Mouse (Mus musculus): ENCODE measurements around the gene Cabp4.

Gene Cabp4

DNA sequence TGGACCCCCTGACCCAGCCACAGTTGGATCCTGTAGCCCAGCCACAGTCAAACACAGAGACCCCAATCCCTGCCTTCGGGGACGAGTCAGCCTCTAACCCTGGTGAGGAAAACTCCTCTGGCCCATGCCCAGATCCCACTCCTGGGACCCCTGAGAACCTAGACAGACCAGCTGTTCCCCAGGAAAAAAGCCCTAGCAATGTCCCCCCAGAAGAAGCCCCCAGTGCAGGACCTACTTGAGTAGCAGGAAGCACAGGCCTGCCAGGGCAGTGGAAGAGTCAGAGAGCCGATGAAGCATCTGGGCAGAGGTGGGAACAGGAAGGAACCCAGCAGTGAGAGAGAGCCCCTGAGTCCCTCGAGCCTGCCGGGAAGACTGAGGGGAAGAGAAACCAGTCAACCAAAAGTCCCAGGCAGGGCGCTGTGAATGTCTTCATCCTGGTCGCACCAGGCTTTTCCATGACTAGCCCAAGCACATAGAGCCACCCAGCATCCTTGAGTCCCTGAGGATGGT is at the start of gene Cabp4:
Gene Cabp4 (minus strand): TSS at position 275 of the 510 bp plus-strand sequence.
- no peak for DNase-seq (ENCODE audit: extremely low spot score, low spot score)

DNA sequence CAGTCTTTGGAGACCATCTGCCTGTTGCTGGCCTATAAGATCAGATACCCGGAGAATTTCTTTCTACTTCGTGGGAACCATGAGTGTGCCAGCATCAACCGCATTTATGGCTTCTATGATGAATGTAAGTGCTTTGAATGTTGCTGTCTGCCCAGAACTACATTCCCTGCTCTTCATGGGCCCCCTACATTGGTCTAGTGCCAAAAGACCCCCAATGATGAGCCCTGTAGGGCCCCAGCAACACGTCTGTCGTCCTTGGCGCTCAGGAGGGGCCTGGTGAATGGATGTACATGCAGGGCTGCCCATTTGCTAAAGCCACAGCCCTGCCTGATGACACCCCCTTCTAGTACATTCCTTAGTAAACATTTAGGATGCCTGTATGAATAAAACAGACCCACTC is 49.3 kb upstream of the Cabp4 start:
- no peak for DNase-seq (ENCODE audit: extremely low spot score, low spot score)

DNA sequence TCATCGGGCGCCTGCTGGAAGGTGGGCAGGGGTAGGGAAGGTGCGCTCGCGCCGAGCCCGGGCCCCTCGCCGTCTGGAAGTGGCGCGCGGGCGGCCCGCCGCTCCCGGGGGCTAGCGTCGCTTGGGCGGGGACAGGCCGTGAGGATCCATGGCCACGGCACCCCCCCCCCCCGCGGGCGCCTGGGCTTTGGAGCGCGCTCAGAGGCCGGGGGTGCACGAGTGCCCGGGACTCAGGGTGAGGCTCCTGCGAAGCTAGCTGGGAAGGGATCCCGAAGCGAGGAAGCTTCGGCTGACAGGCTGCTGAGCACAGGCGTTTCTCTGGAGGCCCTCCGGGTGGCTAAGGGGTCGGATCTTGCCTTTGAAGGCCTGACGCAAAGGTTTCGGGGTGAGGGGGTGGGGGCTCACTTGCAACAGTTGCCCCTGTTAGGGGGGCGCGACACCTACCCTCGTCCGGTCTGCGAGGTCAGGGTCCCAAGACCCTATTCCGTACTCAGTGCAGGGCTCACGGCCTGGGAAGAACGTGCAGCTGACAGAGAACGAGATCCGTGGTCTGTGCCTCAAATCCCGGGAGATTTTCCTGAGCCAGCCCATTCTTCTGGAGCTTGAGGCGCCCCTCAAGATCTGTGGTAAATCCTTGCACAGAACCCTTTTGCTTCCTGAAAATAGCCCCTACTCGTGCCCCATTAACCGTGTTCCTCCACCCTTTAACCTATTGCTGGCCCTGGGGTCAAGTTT is 48.6 kb upstream of the Cabp4 start:
- no peak for DNase-seq (ENCODE audit: extremely low spot score, low spot score)

DNA sequence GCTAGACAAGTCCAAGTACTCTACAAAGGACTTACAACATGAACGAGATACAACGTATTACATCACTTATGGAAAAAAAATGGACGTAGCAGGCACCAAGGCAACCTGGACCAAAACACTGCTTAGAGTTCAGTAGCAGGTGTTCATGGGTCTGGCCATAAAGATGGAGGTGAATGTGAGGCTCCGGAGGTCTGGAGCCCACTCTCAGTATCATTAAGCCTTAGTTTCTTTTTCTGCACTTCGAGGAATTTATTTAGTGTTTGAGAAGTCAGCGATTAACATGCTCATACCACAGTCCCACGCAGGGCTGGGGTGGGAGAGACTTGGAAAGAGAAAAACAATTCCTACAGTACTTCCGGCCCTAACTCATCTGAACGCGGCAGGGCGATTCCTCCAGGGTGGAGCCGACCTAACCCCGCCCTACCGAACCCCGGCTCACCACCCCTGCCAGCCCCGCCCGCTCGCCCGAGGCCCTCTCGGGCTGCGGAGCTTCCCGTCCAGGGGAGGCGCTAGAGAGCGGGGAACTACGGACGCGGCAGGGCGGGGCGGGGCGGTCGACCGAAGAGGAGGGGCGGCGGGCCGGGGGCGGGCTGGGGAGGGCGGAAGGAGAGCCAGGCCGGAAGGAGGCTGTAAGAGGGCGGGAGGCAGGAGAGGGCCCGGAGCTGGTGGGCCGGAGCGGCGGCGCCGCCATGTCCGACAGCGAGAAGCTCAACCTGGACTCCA is 47.9 kb upstream of the Cabp4 start, which contains the start of gene Ppp1ca:
Gene Ppp1ca (plus strand): TSS at position 538 of the 723 bp plus-strand sequence.
- DNase-seq (ENCODE audit: extremely low spot score, low spot score): peak; percentile 98

DNA sequence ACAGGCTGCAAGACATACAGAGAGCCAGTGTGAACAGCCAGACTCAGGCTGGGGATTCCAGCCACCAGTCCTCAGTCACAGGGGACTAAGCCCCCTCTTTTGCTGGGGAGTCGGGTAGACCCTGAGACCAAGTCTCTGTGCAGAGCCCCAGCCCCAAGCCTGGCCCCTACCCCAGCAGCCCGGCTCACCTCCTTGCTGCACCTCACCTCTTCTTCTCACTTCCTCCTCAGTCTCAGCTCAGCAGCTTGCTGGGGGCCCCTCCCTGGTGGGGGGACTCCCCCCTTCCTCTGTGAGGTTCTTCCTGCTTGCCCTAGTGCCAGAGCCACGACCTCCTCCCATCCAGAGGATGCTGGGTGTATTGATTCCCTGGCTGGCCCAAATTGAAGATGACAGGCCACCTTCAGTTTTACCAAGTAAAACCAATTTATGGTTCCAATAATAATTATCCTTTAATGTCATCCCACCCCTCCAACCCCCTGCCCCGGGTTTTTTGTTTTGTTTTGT is 47.0 kb upstream of the Cabp4 start, which contains the start of gene Tbc1d10c:
Gene Tbc1d10c (minus strand): TSS at position 454 of the 504 bp plus-strand sequence.
- no peak for DNase-seq (ENCODE audit: extremely low spot score, low spot score)

- no peak for DNase-seq (ENCODE audit: extremely low spot score, low spot score)
Observed at GRCm38 (mm10) chr19:4189051-4189620, 45.3 kb upstream of the Cabp4 start.

GRCm38 (mm10) chr19:4187303-4187702 is 43.5 kb upstream of the Cabp4 start:
- DNase-seq (ENCODE audit: extremely low spot score, low spot score): no peak

- DNase-seq (ENCODE audit: extremely low spot score, low spot score): no peak
Observed at GRCm38 (mm10) chr19:4184976-4185975, 41.4 kb upstream of the Cabp4 start.

GRCm38 (mm10) chr19:4183689-4184088 is 39.9 kb upstream of the Cabp4 start:
- DNase-seq (ENCODE audit: extremely low spot score, low spot score): no peak

GRCm38 (mm10) chr19:4181892-4182291 is 38.1 kb upstream of the Cabp4 start:
- no peak for DNase-seq (ENCODE audit: extremely low spot score, low spot score)

DNA sequence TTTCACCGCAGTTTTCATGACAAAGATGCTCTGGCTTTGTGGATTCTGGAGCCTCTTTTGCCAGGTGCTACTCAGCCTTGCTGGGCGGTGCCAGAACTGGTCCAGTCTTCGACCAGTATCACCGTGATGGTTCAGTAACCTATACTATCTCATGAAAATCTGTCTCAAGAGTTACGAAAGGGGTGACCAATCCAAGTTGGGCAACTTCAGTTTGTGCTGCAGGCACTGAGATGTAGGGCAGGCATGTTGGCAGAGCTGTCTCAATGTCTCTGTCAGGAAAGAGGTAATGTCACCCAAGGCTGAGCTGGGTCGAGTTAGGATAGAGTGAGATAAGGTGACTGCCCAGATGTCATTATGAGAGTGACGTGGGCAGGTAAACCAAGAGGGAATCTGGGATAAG is 36.6 kb upstream of the Cabp4 start:
- no peak for DNase-seq (ENCODE audit: extremely low spot score, low spot score)

DNA sequence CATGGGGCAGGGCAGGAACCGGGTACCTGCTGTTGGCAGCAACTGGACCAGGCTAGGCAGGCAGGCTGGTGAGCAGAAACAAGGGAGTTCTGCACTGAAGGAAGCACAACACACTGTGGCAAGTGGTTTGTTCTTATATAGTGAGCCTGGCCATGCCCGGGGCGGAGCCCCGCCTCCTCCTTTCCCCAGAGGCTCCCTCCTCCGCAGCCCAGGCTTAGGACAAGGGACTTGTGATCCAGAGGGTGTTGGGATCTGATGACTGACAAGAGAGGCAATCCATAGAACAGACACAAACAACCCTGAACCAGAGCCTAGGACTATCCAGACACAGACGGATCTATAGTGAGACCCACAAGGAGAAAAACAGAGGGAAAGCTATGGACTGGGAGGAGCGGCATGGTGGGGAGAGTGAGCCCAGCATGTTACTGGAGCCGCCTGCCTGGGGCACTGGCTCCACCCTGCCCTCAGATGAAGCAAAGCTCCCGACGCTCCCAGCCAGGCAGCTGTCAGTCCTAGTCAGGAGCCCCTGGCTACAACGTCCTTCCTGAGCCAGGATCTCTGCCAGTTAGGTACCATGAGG is 31.6 kb upstream of the Cabp4 start, which contains the start of gene Carns1:
Gene Carns1 (minus strand): TSS at position 112 of the 580 bp plus-strand sequence.
- no peak for DNase-seq (ENCODE audit: extremely low spot score, low spot score)

GRCm38 (mm10) chr19:4172925-4173324 is 29.1 kb upstream of the Cabp4 start:
- no peak for DNase-seq (ENCODE audit: extremely low spot score, low spot score)

DNA sequence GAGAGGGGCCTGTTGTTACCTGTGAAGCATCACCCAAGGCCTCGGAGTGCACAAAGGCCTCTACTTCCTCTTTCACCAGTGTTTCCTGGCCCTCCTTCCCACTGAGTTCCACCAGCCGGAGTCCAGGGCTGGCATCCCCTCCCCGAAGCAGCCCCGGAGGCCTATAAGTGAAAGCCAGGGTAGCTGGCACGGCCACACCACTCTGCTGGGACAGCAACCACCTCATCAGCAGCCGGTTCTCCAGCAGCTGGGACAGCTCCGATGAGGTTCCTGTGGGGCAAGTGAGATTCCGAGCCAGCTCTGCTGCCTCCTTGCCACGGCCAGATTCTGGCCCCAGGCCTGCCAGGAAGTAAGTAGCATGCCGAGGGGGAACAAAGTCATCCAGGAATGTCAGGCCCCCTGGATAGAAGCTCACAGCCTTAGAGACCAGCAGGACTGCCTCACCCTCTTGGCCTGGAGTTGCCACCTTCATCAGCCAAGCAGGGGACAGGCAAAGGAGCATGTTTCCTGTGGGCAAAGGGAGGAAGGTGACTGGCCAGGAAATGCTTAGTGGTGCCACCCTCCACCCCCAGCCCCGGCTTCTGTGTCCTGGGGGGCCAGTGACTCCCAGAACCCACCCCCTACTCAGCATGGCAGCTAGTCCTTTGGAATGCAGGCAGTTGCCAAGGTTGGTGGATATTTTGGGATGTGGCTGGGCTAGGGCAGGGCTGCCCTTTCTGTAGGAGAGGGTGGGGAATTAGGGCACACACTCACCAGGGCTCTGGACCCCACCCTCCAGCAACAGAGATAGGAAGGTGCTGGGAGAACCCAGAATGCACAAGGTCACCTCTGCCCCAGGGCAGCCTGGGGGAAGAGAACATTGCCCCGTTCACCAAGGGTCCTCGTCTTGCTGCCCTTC is 27.8 kb upstream of the Cabp4 start:
- no peak for DNase-seq (ENCODE audit: extremely low spot score, low spot score)

DNA sequence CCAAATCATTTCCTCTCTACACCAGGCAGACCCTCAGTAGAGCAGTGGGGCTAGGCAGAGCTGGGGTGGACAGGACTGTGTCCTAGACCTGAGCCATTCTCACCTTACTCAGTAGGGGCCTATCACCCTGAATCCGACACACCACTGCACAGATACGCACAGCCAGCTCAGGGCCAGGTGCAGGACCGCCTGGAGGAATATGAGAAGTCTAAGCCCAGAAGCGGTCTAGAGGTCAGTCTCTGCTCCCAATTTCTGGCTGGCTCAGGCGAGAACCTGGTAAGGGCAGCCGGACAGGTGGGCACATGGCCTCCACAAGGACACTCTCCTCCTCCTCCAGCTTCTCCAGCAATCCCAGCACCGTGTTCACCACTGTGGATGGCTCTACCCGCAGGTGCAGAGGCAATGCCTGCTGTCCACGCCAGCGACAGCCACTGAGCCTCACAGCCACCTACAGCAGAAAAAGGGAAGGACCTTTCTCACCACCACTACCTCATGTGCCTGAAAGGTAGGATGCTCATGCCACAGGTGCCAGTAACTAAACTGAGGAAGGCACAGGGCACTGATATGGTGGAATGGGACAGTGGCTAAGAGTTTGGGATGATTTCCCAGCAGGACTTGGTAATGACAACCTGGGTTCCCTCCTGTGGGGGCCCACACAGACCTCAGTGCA is 27.0 kb upstream of the Cabp4 start:
- no peak for DNase-seq (ENCODE audit: extremely low spot score, low spot score)

DNA sequence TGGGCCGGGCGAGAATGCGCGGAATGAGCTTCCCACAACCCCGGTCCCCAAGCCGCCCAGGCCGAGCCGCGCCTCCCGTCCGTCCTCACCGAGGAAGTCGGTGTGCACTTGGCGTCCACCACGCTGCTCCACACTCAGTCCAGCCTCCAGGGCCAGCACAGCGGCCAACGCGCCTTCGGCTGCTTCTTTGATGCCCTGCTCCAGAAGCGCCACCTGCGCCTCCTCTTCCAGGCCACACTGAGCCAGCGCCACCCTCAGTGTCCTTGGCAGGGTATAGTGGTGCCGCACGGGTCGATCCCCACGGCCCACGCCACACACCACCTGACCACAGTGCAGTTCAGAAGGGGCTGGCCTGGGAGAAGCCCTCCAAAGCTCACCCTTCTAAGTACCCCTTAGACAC is 26.0 kb upstream of the Cabp4 start:
- no peak for DNase-seq (ENCODE audit: extremely low spot score, low spot score)

DNA sequence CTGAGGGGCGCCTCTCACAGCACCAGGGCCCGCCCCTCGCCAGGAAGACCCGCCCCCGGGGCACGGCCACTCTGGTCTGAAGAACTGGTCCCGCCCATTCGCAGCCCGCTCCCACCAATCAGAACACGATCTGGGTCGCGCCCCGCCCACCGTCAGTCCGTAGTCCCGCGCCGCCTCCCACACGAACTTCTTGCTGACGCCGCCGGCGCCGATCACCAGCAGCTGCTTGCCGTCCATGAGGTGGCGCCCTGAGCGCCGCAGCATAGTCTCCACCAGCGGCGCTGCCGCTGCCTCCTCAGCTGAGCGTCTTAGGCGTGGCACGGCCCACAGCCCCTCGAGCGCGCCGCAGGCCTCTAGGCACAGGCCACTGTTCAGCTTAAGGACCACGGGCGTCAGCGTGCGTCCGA is 25.5 kb upstream of the Cabp4 start:
- peak; percentile 99 for DNase-seq (ENCODE audit: extremely low spot score, low spot score)

- DNase-seq (ENCODE audit: extremely low spot score, low spot score): no peak
Observed at GRCm38 (mm10) chr19:4166678-4167476, 23.0 kb upstream of the Cabp4 start.
